Mouse (Mus musculus): ENCODE data around the gene Slc10a6. TPM values are rescaled to one million over a fixed set of nuclear protein-coding genes. Genes with fewer than 3 reads are reported as not detected.

The Slc10a6 gene
- total RNA-seq, 2 experiments from 2014 or later, result not detected

Other genes with a start within 250 kb of the Slc10a6 start
- gene Ptpn13, start 204.2 kb downstream of the Slc10a6 start, total RNA-seq (2021), result 10 to 100 TPM; 10.5 to 10.6 TPM
- gene 1700016H13Rik, start 26.6 kb upstream of the Slc10a6 start, total RNA-seq (2021), result not detected
- 10 to 100 TPM; 14.9 to 18.2 TPM for gene Aff1, start 63.0 kb upstream of the Slc10a6 start, total RNA-seq (2021)